Mouse (Mus musculus) hindbrain, postnatal 0 days (tissue): ENCODE measurements around the gene Slc43a2. TPM values are rescaled to one million over a fixed set of nuclear protein-coding genes. Genes with fewer than 3 reads are reported as not detected.
A peak's percentile ranks its signal among the peaks of the same experiment; 100 is the strongest.

Experiments used
- ATAC-seq: fragments of 200-750 bp; cut with Nextera tagmentation; 2 replicates; pipeline ENCODE4 v1.8.0; 2017; ENCODE audit warnings: mild to moderate bottlenecking, moderate TSS enrichment, moderate library complexity
- DNase-seq: peaks from one replicate; pipeline ENCODE4 v3.0.0-alpha.2; 2015; ENCODE audit warnings: low spot score
- H3K27ac ChIP-seq: fragments of 300-500 bp; sonication (generic); 2 replicates; pipeline ENCODE4 v1.5.1; 2014; ENCODE audit warnings: mild to moderate bottlenecking
- H3K27me3 ChIP-seq: fragments of 300-500 bp; sonication (generic); 2 replicates; pipeline ENCODE4 v1.6.1; 2014; ENCODE audit warnings: low read length, mixed read lengths; ENCODE audit not compliant: insufficient read depth
- H3K36me3 ChIP-seq: fragments of 300-500 bp; sonication (generic); 2 replicates; pipeline ENCODE4 v1.6.1; 2014; ENCODE audit warnings: low read length, mixed read lengths; ENCODE audit not compliant: insufficient read depth
- H3K4me1 ChIP-seq: fragments of 300-500 bp; sonication (generic); 2 replicates; pipeline ENCODE4 v1.6.1; 2014; ENCODE audit warnings: antibody characterized with exemption, low read length, mixed read lengths; ENCODE audit not compliant: insufficient read depth
- H3K4me2 ChIP-seq: fragments of 300-500 bp; sonication (generic); 2 replicates; pipeline ENCODE4 v1.6.1; 2014; ENCODE audit warnings: low read depth, mild to moderate bottlenecking, low read length, moderate library complexity, mixed read lengths
- H3K4me3 ChIP-seq: fragments of 300-500 bp; sonication (generic); 2 replicates; pipeline ENCODE4 v1.5.1; 2014; ENCODE audit warnings: low read length
- H3K9ac ChIP-seq: fragments of 300-500 bp; sonication (generic); replicated peaks from 2 replicates; pipeline ENCODE4 v1.6.1; 2014; ENCODE audit warnings: mild to moderate bottlenecking, low read length, moderate library complexity, mixed read lengths
- H3K9me3 ChIP-seq: fragments of 300-500 bp; sonication (generic); 2 replicates; pipeline ENCODE4 v1.6.1; 2016; ENCODE audit warnings: low read length, mixed read lengths
- CTCF ChIP-seq: IDR thresholded peaks from 2 replicates; pipeline ENCODE4 v1.5.1; 2016; ENCODE audit warnings: antibody characterized with exemption, control low read depth, low read depth
- WGBS: fragments of 180-500 bp; shearing (Covaris S2); extraction: QIAGEN DNeasy Blood & Tissue Kit; methylation state at CpG from one replicate; pipeline ENCODE4 v1.1.7; 2014; 5-methylcytosine and 5-hydroxymethylcytosine counted together
- polyA plus RNA-seq: library from polyadenylated mRNA; unstranded; fragments of >200 nt; fragmentation: Nextera tagmentation; extraction: Ambion mirVana; gene quantifications from 2 replicates; pipeline ENCODE4 v1.2.1, GENCODE M21; 2015
- total RNA-seq: library from RNA; depleted of rRNA; stranded (reverse); fragments of >200 nt; gene quantifications from 2 replicates; pipeline ENCODE4 v1.2.3, GENCODE M21; 2014

The Slc43a2 gene
- total and polyA plus RNA-seq, 2 experiments from 2014 or later = 17.8 to 31.3 TPM

DNA sequence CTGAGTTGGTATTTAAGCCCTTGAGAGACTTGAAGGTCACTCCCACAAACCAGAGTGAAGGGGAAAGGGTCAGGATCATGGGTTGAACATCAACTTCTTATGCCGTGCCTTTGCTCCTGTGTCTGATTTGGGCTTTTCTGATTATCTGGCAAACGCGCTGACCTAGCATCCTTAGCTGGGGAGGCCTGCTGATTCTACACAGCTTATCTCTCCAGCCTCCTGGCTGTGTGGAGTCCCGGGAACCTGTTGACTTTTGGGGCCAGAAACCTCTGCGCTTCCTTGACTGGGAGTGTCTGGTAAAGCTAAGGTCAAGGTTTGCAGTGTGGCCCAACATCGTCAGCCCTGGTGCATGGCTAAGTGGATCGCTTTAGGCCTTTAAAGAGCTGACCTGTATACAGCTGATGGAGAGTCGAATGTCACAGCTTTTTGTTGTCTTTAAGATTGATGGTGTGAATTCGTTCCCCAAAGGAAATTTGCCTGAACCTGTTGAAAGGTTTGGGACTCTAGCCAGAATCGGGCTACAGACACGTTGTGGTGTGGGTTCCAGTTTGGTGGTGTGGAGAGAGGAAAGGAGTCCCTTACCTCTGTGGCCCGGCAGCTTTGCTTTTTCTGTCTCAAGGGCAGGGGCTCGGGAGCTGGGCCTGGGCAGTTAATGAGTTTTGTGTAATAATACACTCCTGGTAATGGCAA lies 3.8 kb downstream of the Slc43a2 start:
- Histone ChIP-seq H3K4me2 (peak overlapping the region; percentile 100), H3K4me3 (no peak overlapping the region), H3K27me3 (no peaks in the 10 kb centered on the region), H3K36me3 (no peaks in the 10 kb centered on the region), H3K4me1 (0 out of 2 replicates have a peak, but pooled peaks cover 7% of the 10 kb centered on the region), H3K9me3 (no peaks in the 10 kb centered on the region), H3K27ac (peak overlapping the region; percentile 8; the same call in 1 of the 2 replicates), H3K9ac (no peak overlapping the region)
- TF ChIP-seq CTCF = no peak
- DNase-seq (no peak), ATAC-seq (no peak)
- 48% methylated on average over 13 of the region's 13 CpGs for WGBS

DNA sequence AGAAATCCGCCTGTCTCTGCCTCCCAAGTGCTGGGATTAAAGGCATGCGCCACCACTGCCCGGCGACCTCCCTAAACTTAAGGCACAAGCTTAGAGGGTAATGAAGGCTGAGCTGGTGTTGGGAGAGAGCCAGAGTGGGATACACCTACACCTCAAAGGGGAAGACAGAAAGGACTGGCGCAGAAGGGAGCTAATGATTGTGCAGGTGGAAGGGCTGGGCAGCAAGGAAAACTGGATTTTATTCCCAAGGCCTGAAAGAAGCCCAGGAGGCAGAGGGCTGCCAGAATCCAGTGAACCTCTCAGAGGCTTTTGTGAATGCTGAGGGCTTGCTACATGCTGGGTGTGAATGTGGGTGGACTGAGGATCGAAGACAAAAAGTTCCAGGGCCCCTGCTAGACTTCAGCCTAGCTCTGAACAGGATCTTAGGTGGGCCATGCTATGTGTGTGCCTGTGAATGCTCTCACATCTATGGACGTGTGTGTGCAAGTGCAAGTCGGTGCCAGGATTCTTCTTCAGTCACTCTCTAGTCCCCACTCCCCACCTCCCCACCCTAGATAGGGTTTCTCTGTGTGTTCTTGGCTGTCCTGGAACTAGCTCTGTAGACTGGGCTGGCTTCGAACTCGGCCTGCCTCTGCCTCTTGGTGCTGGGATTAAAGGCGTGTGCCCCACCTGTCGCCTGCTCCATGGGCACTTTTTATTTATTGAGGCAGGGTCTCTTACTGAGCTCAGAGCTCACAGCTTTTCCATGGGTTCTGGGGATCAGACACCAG lies 4.9 kb downstream of the Slc43a2 start:
- Histone ChIP-seq H3K27me3 (no peaks in the 10 kb centered on the region), H3K9ac (no peak overlapping the region), H3K9me3 (no peaks in the 10 kb centered on the region), H3K4me1 (0 out of 2 replicates have a peak, but pooled peaks cover 7% of the 10 kb centered on the region), H3K4me2 (no peak overlapping the region), H3K27ac (no peak overlapping the region), H3K36me3 (no peaks in the 10 kb centered on the region), H3K4me3 (no peak overlapping the region)
- WGBS = 86% methylated on average over 11 of the region's 12 CpGs
- ATAC-seq (no peak), DNase-seq (no peak)
- TF ChIP-seq CTCF = no peak

DNA sequence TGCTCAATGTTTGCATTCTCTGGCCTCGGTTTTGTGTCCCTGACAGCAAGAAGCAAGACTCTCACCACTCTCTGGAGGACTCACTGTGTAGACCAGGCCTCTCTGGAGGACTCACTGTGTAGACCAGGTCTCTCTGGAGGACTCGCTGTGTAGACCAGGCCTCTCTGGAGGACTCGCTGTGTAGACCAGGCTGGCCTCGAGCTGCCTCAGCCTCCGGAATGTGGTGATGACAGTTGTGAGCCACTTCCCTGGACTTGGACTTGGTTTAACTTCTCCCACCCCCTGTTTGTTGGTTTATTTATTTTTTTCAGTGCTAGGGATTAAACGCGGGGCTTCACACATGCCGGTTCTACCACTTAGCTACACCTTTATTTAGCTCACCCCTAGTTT lies 5.5 kb downstream of the Slc43a2 start:
- H3K4me1 ChIP-seq = 0 out of 2 replicates have a peak, but pooled peaks cover 7% of the 10 kb centered on the region
- H3K9ac ChIP-seq = no peak overlapping the region
- H3K27ac ChIP-seq = no peak overlapping the region
- 91% methylated on average over 8 of the region's 8 CpGs for WGBS
- no peaks in the 10 kb centered on the region for H3K36me3 ChIP-seq
- TF ChIP-seq CTCF = no peak
- no peaks in the 10 kb centered on the region for H3K27me3 ChIP-seq
- no peak overlapping the region for H3K4me3 ChIP-seq
- H3K9me3 ChIP-seq = no peaks in the 10 kb centered on the region
- no peak overlapping the region for H3K4me2 ChIP-seq
- no peak for ATAC-seq
- DNase-seq = no peak

DNA sequence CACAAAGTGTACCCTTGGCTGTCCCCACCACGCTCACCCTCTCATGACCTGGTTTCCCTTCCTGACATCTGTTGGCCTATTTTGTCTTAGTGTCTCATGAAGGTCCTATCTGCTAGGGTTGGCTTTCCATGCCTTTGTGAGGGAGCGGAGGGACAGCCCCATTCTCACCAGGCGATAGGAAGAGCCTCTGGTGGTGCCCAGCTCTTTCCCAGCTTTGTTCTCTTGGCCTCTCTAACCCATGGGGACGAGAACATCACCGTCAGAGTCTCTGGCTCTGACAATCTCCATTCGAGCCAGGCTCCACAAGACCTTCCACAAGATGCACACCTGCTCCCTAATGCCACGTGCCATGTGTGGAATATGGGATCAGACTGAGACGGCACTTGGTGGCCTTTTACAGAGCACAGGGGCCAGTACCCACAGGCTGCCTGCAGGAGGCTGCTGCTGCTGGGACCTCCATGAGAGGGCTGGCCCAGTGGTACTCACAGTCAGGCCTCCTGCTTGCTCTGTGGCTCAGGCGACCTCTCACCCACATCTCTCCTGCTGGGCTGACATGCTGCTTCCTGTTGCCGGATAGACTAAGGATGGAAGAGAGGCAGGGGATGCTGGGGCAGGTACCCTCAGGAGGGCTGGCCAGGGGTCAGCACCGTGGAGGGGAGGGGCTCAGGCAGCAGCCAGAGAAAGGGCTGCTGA lies 6.1 kb downstream of the Slc43a2 start:
- Histone ChIP-seq H3K4me2 (no peak overlapping the region), H3K4me3 (no peak overlapping the region), H3K9me3 (no peaks in the 10 kb centered on the region), H3K4me1 (0 out of 2 replicates have a peak, but pooled peaks cover 7% of the 10 kb centered on the region), H3K9ac (no peak overlapping the region), H3K27ac (peak overlapping the region; percentile 59), H3K36me3 (no peaks in the 10 kb centered on the region), H3K27me3 (no peaks in the 10 kb centered on the region)
- DNase-seq = no peak
- 35% methylated on average over 11 of the region's 11 CpGs for WGBS
- TF ChIP-seq CTCF = peak; percentile 40
- peak; percentile 61; the same call in 1 of the 2 replicates for ATAC-seq

- Histone ChIP-seq H3K4me2 (no peak overlapping the region), H3K4me1 (0 out of 2 replicates have a peak, but pooled peaks cover 5% of the 10 kb centered on the region), H3K9me3 (no peaks in the 10 kb centered on the region), H3K36me3 (0 out of 2 replicates have a peak, but pooled peaks cover 4% of the 10 kb centered on the region), H3K4me3 (no peak overlapping the region), H3K27me3 (no peaks in the 10 kb centered on the region), H3K27ac (peak overlapping the region; percentile 59), H3K9ac (no peak overlapping the region)
- ATAC-seq = no peak; the same call in 1 of the 2 replicates
- 49% methylated on average over 9 of the region's 9 CpGs for WGBS
- no peak for DNase-seq
- no peak for TF ChIP-seq CTCF
These were observed 6.9 kb downstream of the Slc43a2 start for GRCm38 (mm10) chr11:75538184-75538969.

GRCm38 (mm10) chr11:75538970-75539299 lies 7.4 kb downstream of the Slc43a2 start:
- DNase-seq (no peak), ATAC-seq (no peak)
- no peak overlapping the region for H3K4me3 ChIP-seq
- WGBS = 82% methylated on average over 13 of the region's 13 CpGs
- 0 out of 2 replicates have a peak, but pooled peaks cover 4% of the 10 kb centered on the region for H3K4me1 ChIP-seq
- H3K9ac ChIP-seq = no peak overlapping the region
- H3K36me3 ChIP-seq = 0 out of 2 replicates have a peak, but pooled peaks cover 6% of the 10 kb centered on the region
- H3K9me3 ChIP-seq = no peaks in the 10 kb centered on the region
- H3K27me3 ChIP-seq = no peaks in the 10 kb centered on the region
- TF ChIP-seq CTCF = no peak
- no peak overlapping the region for H3K4me2 ChIP-seq
- H3K27ac ChIP-seq = peak overlapping the region; percentile 59; the same call in 1 of the 2 replicates
